Mouse (Mus musculus) forebrain, embryonic 13.5 days (tissue): ENCODE results near the gene Gpr45. TPM values are rescaled to one million over a fixed set of nuclear protein-coding genes. Genes with fewer than 3 reads are reported as not detected.

Experiments used
- ATAC-seq: fragments of 200-750 bp; cut with Nextera tagmentation; 2 replicates; pipeline ENCODE4 v1.8.0; 2017
- H3K27ac ChIP-seq: fragments of 300-500 bp; sonication (generic); 2 replicates; pipeline ENCODE4 v1.5.1; 2015; ENCODE audit warnings: inconsistent platforms, mild to moderate bottlenecking, moderate library complexity
- H3K27me3 ChIP-seq: fragments of 300-500 bp; sonication (generic); 2 replicates; pipeline ENCODE4 v1.6.1; 2015; ENCODE audit warnings: mild to moderate bottlenecking, inconsistent platforms
- H3K36me3 ChIP-seq: fragments of 300-500 bp; sonication (generic); 2 replicates; pipeline ENCODE4 v1.6.1; 2015; ENCODE audit warnings: mild to moderate bottlenecking, inconsistent platforms; ENCODE audit not compliant: poor library complexity, severe bottlenecking
- H3K4me1 ChIP-seq: fragments of 300-500 bp; sonication (generic); 2 replicates; pipeline ENCODE4 v1.6.1; 2015; ENCODE audit warnings: inconsistent platforms
- H3K4me2 ChIP-seq: fragments of 300-500 bp; sonication (generic); 2 replicates; pipeline ENCODE4 v1.6.1; 2015; ENCODE audit warnings: inconsistent platforms, mild to moderate bottlenecking, moderate library complexity
- H3K4me3 ChIP-seq: fragments of 300-500 bp; sonication (generic); 2 replicates; pipeline ENCODE4 v1.5.1; 2015; ENCODE audit warnings: mild to moderate bottlenecking, inconsistent platforms
- H3K9ac ChIP-seq: fragments of 300-500 bp; sonication (generic); 2 replicates; pipeline ENCODE4 v1.6.1; 2015; ENCODE audit warnings: mild to moderate bottlenecking, inconsistent platforms
- H3K9me3 ChIP-seq: fragments of 300-500 bp; sonication (generic); replicated peaks from 2 replicates; pipeline ENCODE4 v1.6.1; 2016; ENCODE audit warnings: inconsistent platforms
- WGBS: fragments of 180-500 bp; shearing (Covaris S2); methylation state at CpG from one replicate; pipeline ENCODE4 v1.1.7; 2015; 5-methylcytosine and 5-hydroxymethylcytosine counted together
- microRNA-seq: library from miRNA; unstranded; fragments of <30 nt; microRNA quantifications from one replicate; pipeline ENCODE4, GENCODE M21; 2016
- polyA plus RNA-seq: library from polyadenylated mRNA; unstranded; fragments of >200 nt; fragmentation: Nextera tagmentation; extraction: Ambion mirVana; gene quantifications from 2 replicates; pipeline ENCODE4 v1.2.1, GENCODE M21; 2015

Gene Gpr45
- polyA plus RNA-seq, 1 experiment from 2014 or later, result 30.2 TPM

DNA sequence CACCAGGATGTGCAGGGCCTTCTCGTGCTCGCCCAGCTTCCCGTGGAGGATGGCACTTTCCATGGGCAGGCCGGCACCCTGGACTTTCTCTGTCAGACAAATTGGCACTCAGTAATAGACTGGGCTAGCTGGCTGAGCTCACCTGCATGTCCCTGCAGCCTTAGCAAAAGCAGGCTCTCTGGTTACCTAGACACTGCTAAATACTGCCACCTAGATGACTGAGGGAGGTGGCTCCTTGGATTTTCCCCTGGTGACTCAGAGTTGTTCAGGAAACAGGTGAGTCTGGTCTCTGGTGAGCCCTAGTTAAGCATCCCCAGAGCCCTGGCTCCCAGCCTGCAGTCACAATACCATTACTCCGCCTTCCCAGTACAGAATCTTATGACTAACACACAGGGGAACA is 99.2 kb downstream of the Gpr45 start:
- Histone ChIP-seq H3K36me3 (peaks cover 79% of the 10 kb centered on the region), H3K27ac (no peak overlapping the region), H3K4me1 (peaks cover 3% of the 10 kb centered on the region; the same call in 1 of the 2 replicates), H3K4me2 (no peak overlapping the region), H3K4me3 (no peak overlapping the region), H3K9me3 (no peaks in the 10 kb centered on the region), H3K27me3 (no peaks in the 10 kb centered on the region), H3K9ac (no peak overlapping the region)
- WGBS, result 91% methylated on average over 5 of the region's 5 CpGs
- no peak for ATAC-seq

DNA sequence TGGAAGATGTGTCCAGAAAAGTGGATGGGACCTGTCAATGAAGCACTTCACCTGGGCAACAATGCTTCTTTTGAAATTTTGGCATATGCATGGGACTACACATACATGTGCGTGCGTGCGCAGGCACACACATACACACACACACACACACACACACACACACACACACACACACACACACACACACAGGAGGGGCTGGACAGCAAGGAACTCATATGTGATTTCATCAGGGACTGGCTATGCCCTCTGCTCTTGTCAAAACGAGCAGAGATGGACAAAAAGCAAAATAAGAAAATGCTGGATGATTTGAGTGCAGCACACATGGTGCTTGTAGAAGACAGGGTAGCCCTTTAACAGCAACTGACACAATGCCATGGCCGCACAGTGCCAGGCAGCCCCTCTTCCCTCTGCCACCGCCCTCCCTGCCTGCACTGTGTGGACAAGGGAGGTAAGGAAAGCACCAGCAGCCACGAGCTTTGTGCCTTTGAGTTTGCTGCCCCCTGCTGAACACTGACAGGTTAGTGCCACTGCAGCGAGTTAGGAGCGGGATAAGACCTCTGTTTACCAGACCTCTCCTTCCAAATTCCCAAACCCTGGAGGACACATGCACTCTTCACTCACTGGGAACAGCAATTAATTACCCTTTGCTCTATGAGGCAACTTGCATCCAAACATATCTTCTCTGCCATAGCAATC is 113.1 kb downstream of the Gpr45 start:
- H3K27ac ChIP-seq, result no peak overlapping the region
- ATAC-seq, result peak; percentile 95
- H3K4me1 ChIP-seq, result no peaks in the 10 kb centered on the region
- no peak overlapping the region for H3K4me2 ChIP-seq
- no peak overlapping the region for H3K4me3 ChIP-seq
- H3K36me3 ChIP-seq, result peaks cover 61% of the 10 kb centered on the region
- no peaks in the 10 kb centered on the region for H3K9me3 ChIP-seq
- WGBS, result 48% methylated on average over 9 of the region's 9 CpGs
- H3K9ac ChIP-seq, result no peak overlapping the region
- no peaks in the 10 kb centered on the region for H3K27me3 ChIP-seq

DNA sequence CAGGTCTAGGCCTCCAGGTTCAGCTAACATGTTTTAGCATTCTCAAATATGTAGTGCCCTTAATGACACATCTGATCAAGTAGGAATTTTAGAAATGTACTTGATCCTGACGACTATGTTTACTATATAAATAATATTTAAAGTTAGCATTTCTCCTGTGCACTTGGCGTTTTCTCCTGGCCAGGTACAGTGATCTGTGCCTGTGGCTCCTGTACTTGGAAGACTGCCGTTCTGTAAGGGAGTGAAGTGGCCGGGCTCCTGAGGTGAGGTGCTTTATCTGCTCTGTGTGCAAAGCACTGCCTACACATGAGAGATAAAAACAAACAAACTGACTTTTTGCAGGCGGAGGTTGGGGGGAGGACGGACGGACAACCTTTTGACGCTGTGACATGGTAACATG is 113.9 kb downstream of the Gpr45 start:
- Histone ChIP-seq H3K36me3 (peaks cover 61% of the 10 kb centered on the region), H3K9ac (no peak overlapping the region), H3K27ac (no peak overlapping the region), H3K4me3 (no peak overlapping the region), H3K9me3 (no peaks in the 10 kb centered on the region), H3K4me2 (no peak overlapping the region), H3K4me1 (no peaks in the 10 kb centered on the region), H3K27me3 (no peaks in the 10 kb centered on the region)
- ATAC-seq, result no peak
- WGBS, result 92% methylated on average over 8 of the region's 8 CpGs

DNA sequence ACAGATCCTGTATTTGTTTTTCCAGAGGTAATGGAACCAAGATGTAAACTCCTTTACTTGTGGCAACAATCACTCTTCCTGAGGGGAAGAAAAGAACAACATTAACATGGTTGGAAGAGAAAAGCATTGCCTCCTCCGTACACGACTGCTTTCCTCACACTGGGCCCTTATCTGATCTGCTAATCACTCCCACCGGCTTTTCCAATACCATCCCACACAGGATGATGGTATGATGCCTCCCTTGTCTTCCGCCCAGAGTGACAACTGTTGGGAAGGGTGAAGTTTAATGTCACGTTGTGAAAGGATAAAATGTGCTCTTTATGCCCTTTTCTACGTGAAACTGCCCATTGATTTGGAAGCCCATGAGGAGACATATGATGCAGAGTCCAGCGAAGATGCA is 114.9 kb downstream of the Gpr45 start:
- no peak overlapping the region for H3K27ac ChIP-seq
- ATAC-seq, result no peak
- no peaks in the 10 kb centered on the region for H3K9me3 ChIP-seq
- no peaks in the 10 kb centered on the region for H3K4me1 ChIP-seq
- WGBS, result 89% methylated on average over 7 of the region's 7 CpGs
- H3K4me3 ChIP-seq, result no peak overlapping the region
- peaks cover 57% of the 10 kb centered on the region for H3K36me3 ChIP-seq
- no peak overlapping the region for H3K9ac ChIP-seq
- no peak overlapping the region for H3K4me2 ChIP-seq
- H3K27me3 ChIP-seq, result no peaks in the 10 kb centered on the region

DNA sequence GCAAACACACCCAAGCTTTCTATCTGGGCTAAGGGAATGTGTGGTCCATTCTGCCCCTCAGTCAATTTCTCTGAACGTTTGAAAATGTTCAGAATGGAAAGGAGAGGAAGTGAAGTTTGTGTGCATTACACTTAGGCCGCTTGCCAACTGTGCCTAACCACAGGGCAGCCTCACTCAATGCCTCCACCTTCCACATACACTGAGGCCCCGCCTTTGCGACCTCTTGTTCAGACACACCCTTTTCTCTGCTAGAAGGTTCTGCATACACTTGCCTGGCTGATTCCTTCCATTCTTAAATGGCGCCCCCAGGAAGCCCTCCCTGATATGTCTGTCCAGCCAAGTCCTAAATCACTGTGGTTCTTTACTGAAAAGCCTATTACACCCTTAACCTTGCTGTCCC is 118.1 kb downstream of the Gpr45 start:
- H3K27ac ChIP-seq, result no peak overlapping the region
- ATAC-seq, result no peak
- no peak overlapping the region for H3K9ac ChIP-seq
- no peaks in the 10 kb centered on the region for H3K4me1 ChIP-seq
- no peak overlapping the region for H3K4me3 ChIP-seq
- no peaks in the 10 kb centered on the region for H3K9me3 ChIP-seq
- H3K36me3 ChIP-seq, result peaks cover 50% of the 10 kb centered on the region
- 77% methylated on average over 5 of the region's 5 CpGs for WGBS
- no peak overlapping the region for H3K4me2 ChIP-seq
- no peaks in the 10 kb centered on the region for H3K27me3 ChIP-seq

DNA sequence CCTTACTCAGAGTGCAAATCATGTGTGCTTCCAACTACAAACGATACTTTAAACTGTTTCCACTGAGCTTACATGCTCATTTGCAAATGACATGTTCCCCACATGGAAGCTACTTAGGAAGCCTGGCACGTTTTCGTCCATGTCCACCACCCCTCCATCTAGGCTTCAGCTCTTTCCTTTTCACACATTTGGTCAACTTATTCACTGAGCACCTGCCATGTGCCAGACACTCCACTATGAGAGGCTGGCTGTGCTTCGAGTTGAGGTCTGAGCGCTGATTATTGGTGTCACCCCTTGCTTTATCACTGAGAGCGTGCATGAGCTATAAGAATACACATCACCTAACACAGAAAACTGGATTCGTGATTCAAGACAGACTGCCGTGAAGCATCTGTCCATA is 119.4 kb downstream of the Gpr45 start:
- Histone ChIP-seq H3K4me1 (no peaks in the 10 kb centered on the region), H3K4me3 (no peak overlapping the region), H3K4me2 (no peak overlapping the region), H3K9me3 (no peaks in the 10 kb centered on the region), H3K27me3 (no peaks in the 10 kb centered on the region), H3K36me3 (peaks cover 51% of the 10 kb centered on the region), H3K27ac (no peak overlapping the region), H3K9ac (no peak overlapping the region)
- 87% methylated on average over 8 of the region's 8 CpGs for WGBS
- ATAC-seq, result peak; percentile 51; the same call in 1 of the 2 replicates

DNA sequence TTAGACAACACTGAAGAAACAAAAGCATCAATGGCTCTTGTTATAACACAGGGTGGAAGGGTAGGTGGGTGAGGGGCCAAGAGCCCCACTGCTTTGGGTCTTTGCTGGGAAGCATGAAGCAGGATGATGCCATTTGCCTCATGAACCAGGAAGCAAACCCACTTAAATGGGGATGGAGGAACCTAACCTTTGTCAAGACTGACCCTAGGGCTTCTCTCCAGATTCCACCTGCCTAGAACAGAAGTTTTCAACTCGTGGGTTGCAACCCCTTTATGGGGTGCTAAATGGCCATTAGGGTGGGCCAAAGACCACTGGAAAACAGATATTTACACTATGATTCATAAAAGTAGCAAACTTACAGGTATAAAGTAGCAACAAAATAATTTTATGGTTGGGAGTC is 119.9 kb downstream of the Gpr45 start:
- Histone ChIP-seq H3K9ac (no peak overlapping the region), H3K4me1 (no peaks in the 10 kb centered on the region), H3K27ac (no peak overlapping the region), H3K9me3 (no peaks in the 10 kb centered on the region), H3K4me2 (no peak overlapping the region), H3K27me3 (no peaks in the 10 kb centered on the region), H3K4me3 (no peak overlapping the region), H3K36me3 (peaks cover 46% of the 10 kb centered on the region)
- 77% methylated on average over 1 of the region's 1 CpGs for WGBS
- no peak; the same call in 1 of the 2 replicates for ATAC-seq

DNA sequence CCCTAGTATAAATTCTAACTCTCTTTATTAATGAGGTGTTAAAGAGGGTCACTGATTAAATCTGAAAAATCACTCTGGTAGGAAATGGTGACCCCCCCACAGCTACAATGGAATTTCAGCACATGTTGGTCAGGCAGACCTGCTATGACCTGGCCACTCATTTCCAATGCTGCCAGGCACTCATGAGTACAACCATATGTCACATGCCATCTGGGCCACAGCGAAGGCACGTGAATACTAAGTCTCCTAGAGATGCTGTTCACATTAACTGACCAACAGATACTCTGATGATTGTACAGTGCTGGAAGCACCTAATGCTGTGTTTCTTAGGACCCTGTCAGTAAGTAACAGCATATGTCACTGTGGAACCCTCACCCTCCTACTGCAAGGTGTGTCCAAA is 122.1 kb downstream of the Gpr45 start:
- Histone ChIP-seq H3K4me2 (no peak overlapping the region), H3K36me3 (peaks cover 40% of the 10 kb centered on the region), H3K4me1 (no peaks in the 10 kb centered on the region), H3K9ac (no peak overlapping the region), H3K27me3 (no peaks in the 10 kb centered on the region), H3K27ac (no peak overlapping the region), H3K9me3 (no peaks in the 10 kb centered on the region), H3K4me3 (no peak overlapping the region)
- WGBS, result 95% methylated on average over 2 of the region's 2 CpGs
- ATAC-seq, result no peak

DNA sequence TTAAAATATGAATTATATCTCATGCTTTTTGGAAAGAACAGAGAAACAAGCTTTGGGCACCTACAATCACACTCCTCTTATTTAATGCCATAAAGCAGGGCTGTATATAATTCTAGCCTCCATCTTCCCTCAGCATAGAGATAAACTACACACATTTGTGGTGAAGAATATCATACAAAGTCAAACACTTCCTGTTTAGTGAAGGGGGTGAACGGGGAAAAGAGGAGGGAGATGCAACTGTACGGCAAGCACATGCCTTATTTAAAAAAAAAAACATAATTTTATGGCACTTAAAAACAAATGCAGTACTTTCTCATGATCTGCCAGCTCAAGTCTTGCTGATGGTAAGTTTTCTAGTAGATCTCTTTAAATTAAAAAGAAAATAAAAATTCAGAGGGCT is 125.5 kb downstream of the Gpr45 start:
- no peak overlapping the region for H3K9ac ChIP-seq
- 84% methylated on average over 2 of the region's 2 CpGs for WGBS

DNA sequence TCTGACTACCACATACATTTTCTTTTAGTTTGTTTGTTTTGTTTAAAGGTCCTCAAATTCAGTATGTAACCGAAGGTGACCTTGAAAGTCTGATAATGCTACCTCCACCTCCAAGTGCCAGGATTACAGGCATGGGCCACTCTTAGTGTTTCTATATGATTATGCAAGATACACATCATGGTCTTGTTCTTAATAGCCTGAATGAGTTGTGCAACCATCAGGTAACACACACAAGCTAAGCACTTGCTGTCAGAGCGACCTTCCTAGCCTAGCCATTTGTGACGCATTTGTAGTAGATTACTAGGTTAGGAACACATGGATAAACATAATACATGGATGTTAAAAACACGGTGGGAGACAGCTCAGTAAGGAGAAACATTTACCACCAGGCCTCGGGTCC is 130.3 kb downstream of the Gpr45 start:
- Histone ChIP-seq H3K4me3 (no peak overlapping the region), H3K27me3 (no peaks in the 10 kb centered on the region), H3K4me2 (no peak overlapping the region), H3K27ac (no peak overlapping the region), H3K9ac (no peak overlapping the region), H3K4me1 (no peaks in the 10 kb centered on the region), H3K36me3 (peaks cover 5% of the 10 kb centered on the region; the same call in 1 of the 2 replicates), H3K9me3 (no peaks in the 10 kb centered on the region)
- ATAC-seq, result no peak
- 86% methylated on average over 5 of the region's 5 CpGs for WGBS

More for the DNA sequence above, 125.5 kb downstream of the Gpr45 start:
- Histone ChIP-seq H3K4me3 (no peak overlapping the region), H3K36me3 (peaks cover 25% of the 10 kb centered on the region), H3K27ac (no peak overlapping the region), H3K27me3 (no peaks in the 10 kb centered on the region), H3K4me1 (no peaks in the 10 kb centered on the region), H3K9me3 (no peaks in the 10 kb centered on the region), H3K4me2 (no peak overlapping the region)
- ATAC-seq, result no peak

Small RNA genes within 50 kb of the gene (microRNA-seq; reads per million reads assigned to microRNA genes)
- not detected for gene Gm24001

Other genes starting within 250 kb of the Gpr45 start
- 42.6 and 46.6 TPM in 2 replicates for gene Mrps9, start 101.6 kb upstream of the Gpr45 start, polyA plus RNA-seq
- 13.2 and 14.9 TPM in 2 replicates for gene Tgfbrap1, start 145.8 kb downstream of the Gpr45 start, polyA plus RNA-seq
- gene AI597479, start 145.8 kb downstream of the Gpr45 start, polyA plus RNA-seq, result 41.0 and 47.7 TPM in 2 replicates
- gene Fhl2, start 244.1 kb downstream of the Gpr45 start, polyA plus RNA-seq, result 4.8 and 6.2 TPM in 2 replicates